Mouse (Mus musculus): ENCODE data around the gene Zfp1. TPM values are rescaled to one million over a fixed set of nuclear protein-coding genes. Genes with fewer than 3 reads are reported as not detected.
"Not testable (repeated sequence)": the region's sequence is repeated elsewhere in the genome, so short reads cannot be mapped to it uniquely, and the experiment has no call there.

Zfp1 gene
- total RNA-seq, 2 experiments from 2014 or later = 23.0 to 25.0 TPM

GRCm38 (mm10) chr8:111624853-111625221, 18.4 kb upstream of the Zfp1 start:
- intact Hi-C loops (cut with DNase I) = loop anchor here (5.0 to 10.0 kb wide), 2 partner anchors 88 to 160 kb away; partner anchors contain the start of gene Znrf1
- no peak for DNase-seq

GRCm38 (mm10) chr8:111625694-111626527, 17.3 kb upstream of the Zfp1 start:
- DNase-seq = peak; percentile 72
- intact Hi-C loops (cut with DNase I) = loop anchor here (5.0 to 10.0 kb wide), 2 partner anchors 89 to 161 kb away; partner anchors contain the start of gene Znrf1

- intact Hi-C loops (cut with DNase I) = loop anchor here (5.0 to 10.0 kb wide), 2 partner anchors 89 to 162 kb away; partner anchors contain the start of gene Znrf1
- no peak for DNase-seq
Measured at GRCm38 (mm10) chr8:111626528-111626820, 16.7 kb upstream of the Zfp1 start.

GRCm38 (mm10) chr8:111626933-111627332, 16.3 kb upstream of the Zfp1 start:
- intact Hi-C loops (cut with DNase I) = loop anchor here (5.0 to 10.0 kb wide), 2 partner anchors 90 to 162 kb away; partner anchors contain the start of gene Znrf1
- no peak for DNase-seq

GRCm38 (mm10) chr8:111627923-111628322, 15.3 kb upstream of the Zfp1 start:
- no peak for DNase-seq
- intact Hi-C loops (cut with DNase I) = loop anchor here (5.0 to 10.0 kb wide), 2 partner anchors 91 to 163 kb away; partner anchors contain the start of gene Znrf1

GRCm38 (mm10) chr8:111628401-111628800, 14.8 kb upstream of the Zfp1 start:
- DNase-seq = no peak
- intact Hi-C loops (cut with DNase I) = loop anchor here (5.0 to 10.0 kb wide), 2 partner anchors 91 to 164 kb away; partner anchors contain the start of gene Znrf1

- intact Hi-C loops (cut with DNase I) = loop anchor here (5.0 to 10.0 kb wide), 2 partner anchors 92 to 164 kb away; partner anchors contain the start of gene Znrf1
- DNase-seq = no peak
Measured at GRCm38 (mm10) chr8:111628894-111629501, 14.2 kb upstream of the Zfp1 start.

GRCm38 (mm10) chr8:111630105-111630521, 13.1 kb upstream of the Zfp1 start, which contains the start of gene Ldhd:
TSS of gene Ldhd (minus strand) at chr8:111630374.
- no peak for DNase-seq
- intact Hi-C loops (cut with DNase I) = no loop called here

- no peak for DNase-seq
- intact Hi-C loops (cut with DNase I) = no loop called here
Measured at GRCm38 (mm10) chr8:111631589-111631988, 11.6 kb upstream of the Zfp1 start.

- intact Hi-C loops (cut with DNase I) = no loop called here
Measured at GRCm38 (mm10) chr8:111632976-111633375, 10.2 kb upstream of the Zfp1 start.

GRCm38 (mm10) chr8:111638086-111638485, 5.1 kb upstream of the Zfp1 start:
- DNase-seq = no peak
- intact Hi-C loops (cut with DNase I) = no loop called here

More at GRCm38 (mm10) chr8:111632976-111633375, 10.2 kb upstream of the Zfp1 start:
- no peak for DNase-seq

GRCm38 (mm10) chr8:111641064-111641463, 2.1 kb upstream of the Zfp1 start:
- no peak for DNase-seq
- intact Hi-C loops (cut with DNase I) = no loop called here

GRCm38 (mm10) chr8:111642496-111642895, 705 bp upstream of the Zfp1 start:
- intact Hi-C loops (cut with DNase I) = no loop called here

GRCm38 (mm10) chr8:111642939-111643263, 300 bp upstream of the Zfp1 start:
- intact Hi-C loops (cut with DNase I) = no loop called here
- DNase-seq = no peak

More at GRCm38 (mm10) chr8:111642496-111642895, 705 bp upstream of the Zfp1 start:
- no peak for DNase-seq

GRCm38 (mm10) chr8:111644286-111645051, 1.3 kb downstream of the Zfp1 start:
- DNase-seq; intact Hi-C loops (cut with DNase I): not testable (repeated sequence)

GRCm38 (mm10) chr8:111645715-111646114, 2.5 kb downstream of the Zfp1 start:
- intact Hi-C loops (cut with DNase I) = no loop called here
- no peak for DNase-seq

GRCm38 (mm10) chr8:111648834-111649233, 5.6 kb downstream of the Zfp1 start:
- no peak for DNase-seq
- intact Hi-C loops (cut with DNase I) = no loop called here

GRCm38 (mm10) chr8:111650651-111651050, 7.5 kb downstream of the Zfp1 start:
- intact Hi-C loops (cut with DNase I) = no loop called here
- DNase-seq = no peak

GRCm38 (mm10) chr8:111653524-111653923, 10.3 kb downstream of the Zfp1 start:
- DNase-seq = no peak
- intact Hi-C loops (cut with DNase I) = no loop called here

- intact Hi-C loops (cut with DNase I) = no loop called here
Measured at GRCm38 (mm10) chr8:111657312-111657854, 14.2 kb downstream of the Zfp1 start.

More at GRCm38 (mm10) chr8:111657312-111657854, 14.2 kb downstream of the Zfp1 start:
- DNase-seq = no peak
